Mouse (Mus musculus) embryonic facial prominence, embryonic 15.5 days (tissue): ENCODE results near the gene 9930022D16Rik. TPM values are rescaled to one million over a fixed set of nuclear protein-coding genes. Genes with fewer than 3 reads are reported as not detected.

Source experiments
- ATAC-seq: fragments of 200-750 bp; cut with Nextera tagmentation; 2 replicates; pipeline ENCODE4 v1.8.0; 2017; ENCODE audit warnings: low read depth, moderate TSS enrichment; ENCODE audit not compliant: insufficient number of reproducible peaks, low FRiP score, low TSS enrichment
- H3K27ac ChIP-seq: fragments of 300-500 bp; sonication (generic); replicated peaks from 2 replicates; pipeline ENCODE4 v1.5.1; 2015; ENCODE audit warnings: mild to moderate bottlenecking, inconsistent platforms
- H3K27me3 ChIP-seq: fragments of 300-500 bp; sonication (generic); 2 replicates; pipeline ENCODE4 v1.6.1; 2015; ENCODE audit warnings: inconsistent platforms
- H3K36me3 ChIP-seq: fragments of 300-500 bp; sonication (generic); 2 replicates; pipeline ENCODE4 v1.6.1; 2015; ENCODE audit warnings: mild to moderate bottlenecking, inconsistent platforms
- H3K4me1 ChIP-seq: fragments of 300-500 bp; sonication (generic); 2 replicates; pipeline ENCODE4 v1.6.1; 2015; ENCODE audit warnings: inconsistent platforms
- H3K4me2 ChIP-seq: fragments of 300-500 bp; sonication (generic); replicated peaks from 2 replicates; pipeline ENCODE4 v1.6.1; 2015; ENCODE audit warnings: mild to moderate bottlenecking, inconsistent platforms
- H3K4me3 ChIP-seq: fragments of 300-500 bp; sonication (generic); replicated peaks from 2 replicates; pipeline ENCODE4 v1.5.1; 2015; ENCODE audit warnings: mild to moderate bottlenecking, inconsistent platforms
- H3K9ac ChIP-seq: fragments of 300-500 bp; sonication (generic); 2 replicates; pipeline ENCODE4 v1.6.1; 2015; ENCODE audit warnings: inconsistent platforms
- H3K9me3 ChIP-seq: fragments of 300-500 bp; sonication (generic); replicated peaks from 2 replicates; pipeline ENCODE4 v1.6.1; 2016; ENCODE audit warnings: inconsistent platforms
- WGBS: fragments of 180-500 bp; shearing (Covaris S2); methylation state at CpG from one replicate; pipeline ENCODE4 v1.1.7; 2015; 5-methylcytosine and 5-hydroxymethylcytosine counted together
- polyA plus RNA-seq: library from polyadenylated mRNA; unstranded; fragments of >200 nt; fragmentation: Nextera tagmentation; extraction: Ambion mirVana; gene quantifications from 2 replicates; pipeline ENCODE4 v1.2.1, GENCODE M21; 2015

The 9930022D16Rik gene
- polyA plus RNA-seq, 1 experiment from 2014 or later: not detected

DNA sequence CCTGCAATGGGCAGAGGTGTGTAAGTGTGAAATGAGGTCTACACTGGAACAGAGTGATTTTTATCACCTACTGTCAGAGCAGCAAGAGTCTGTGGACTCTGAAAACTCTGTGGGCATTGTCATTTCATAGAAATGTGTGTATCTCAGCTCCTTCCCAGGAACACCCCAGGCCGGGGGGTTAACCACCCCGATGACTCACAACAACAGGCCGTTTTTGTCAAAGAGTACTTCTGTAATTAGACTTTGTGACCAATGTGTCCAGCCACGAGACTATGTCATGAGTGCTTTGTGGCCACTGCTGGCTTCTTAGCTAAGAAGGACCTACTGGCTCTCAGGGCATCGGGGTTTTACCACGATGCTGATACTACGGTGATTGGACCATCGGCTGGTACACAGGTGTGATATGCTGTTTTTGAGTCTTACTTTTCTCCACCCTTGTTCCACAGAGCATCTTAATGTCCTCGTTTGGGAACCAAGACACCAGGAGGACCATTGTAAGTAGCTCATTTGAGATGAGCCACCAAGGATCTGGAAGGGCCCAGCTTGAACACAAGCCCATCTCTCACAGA, 3.8 kb downstream of the 9930022D16Rik start:
- ATAC-seq: no peak
- H3K4me1 ChIP-seq: no peaks in the 10 kb centered on the region
- no peak overlapping the region for H3K4me3 ChIP-seq
- no peak overlapping the region for H3K27ac ChIP-seq
- H3K4me2 ChIP-seq: no peak overlapping the region
- 88% methylated on average over 9 of the region's 9 CpGs for WGBS
- no peaks in the 10 kb centered on the region for H3K27me3 ChIP-seq
- H3K9me3 ChIP-seq: no peaks in the 10 kb centered on the region
- H3K9ac ChIP-seq: no peak overlapping the region
- no peaks in the 10 kb centered on the region for H3K36me3 ChIP-seq

- Histone ChIP-seq H3K27ac (no peak overlapping the region), H3K4me1 (no peaks in the 10 kb centered on the region), H3K36me3 (no peaks in the 10 kb centered on the region), H3K27me3 (no peaks in the 10 kb centered on the region), H3K9ac (no peak overlapping the region), H3K9me3 (no peaks in the 10 kb centered on the region), H3K4me2 (no peak overlapping the region), H3K4me3 (no peak overlapping the region)
- ATAC-seq: no peak
- 47% methylated on average over 4 of the region's 4 CpGs for WGBS
Observed at GRCm38 (mm10) chr11:109419461-109419860, 5.7 kb downstream of the 9930022D16Rik start.

- WGBS: 42% methylated on average over 16 of the region's 16 CpGs
- Histone ChIP-seq H3K9ac (no peak overlapping the region), H3K27me3 (no peaks in the 10 kb centered on the region), H3K4me2 (no peak overlapping the region), H3K4me3 (no peak overlapping the region), H3K36me3 (no peaks in the 10 kb centered on the region), H3K4me1 (0 out of 2 replicates have a peak, but pooled peaks cover under 1% of the 10 kb centered on the region), H3K27ac (no peak overlapping the region), H3K9me3 (no peaks in the 10 kb centered on the region)
- no peak for ATAC-seq
Observed at GRCm38 (mm10) chr11:109419961-109420566, 6.3 kb downstream of the 9930022D16Rik start.

DNA sequence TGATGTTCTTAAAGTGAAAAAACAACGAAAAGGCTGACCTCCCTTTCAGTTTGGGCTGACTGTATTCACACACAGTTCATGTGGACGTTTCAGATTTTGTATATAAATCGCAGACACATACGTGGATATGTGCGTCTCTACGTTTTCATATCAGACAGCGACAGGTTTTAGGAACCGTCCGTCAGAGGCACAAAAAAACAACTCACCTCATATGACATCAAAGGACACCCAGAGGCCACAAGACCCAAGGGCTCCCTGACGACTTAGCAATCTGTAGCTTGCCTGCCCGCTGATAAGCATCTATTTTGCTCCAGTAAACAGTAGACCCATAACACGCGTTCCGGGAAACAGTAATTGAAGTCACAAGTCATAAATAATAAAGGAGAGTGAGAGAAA, 6.8 kb downstream of the 9930022D16Rik start:
- Histone ChIP-seq H3K9ac (no peak overlapping the region), H3K27ac (no peak overlapping the region), H3K27me3 (no peaks in the 10 kb centered on the region), H3K36me3 (no peaks in the 10 kb centered on the region), H3K4me2 (no peak overlapping the region), H3K4me3 (no peak overlapping the region), H3K9me3 (no peaks in the 10 kb centered on the region), H3K4me1 (0 out of 2 replicates have a peak, but pooled peaks cover 6% of the 10 kb centered on the region)
- ATAC-seq: no peak
- WGBS: 78% methylated on average over 14 of the region's 14 CpGs

GRCm38 (mm10) chr11:109421205-109421604, 7.5 kb downstream of the 9930022D16Rik start:
- Histone ChIP-seq H3K4me3 (no peak overlapping the region), H3K4me1 (0 out of 2 replicates have a peak, but pooled peaks cover 6% of the 10 kb centered on the region), H3K36me3 (no peaks in the 10 kb centered on the region), H3K27ac (no peak overlapping the region), H3K4me2 (no peak overlapping the region), H3K9ac (no peak overlapping the region), H3K27me3 (no peaks in the 10 kb centered on the region), H3K9me3 (no peaks in the 10 kb centered on the region)
- 68% methylated on average over 5 of the region's 5 CpGs for WGBS
- no peak for ATAC-seq

DNA sequence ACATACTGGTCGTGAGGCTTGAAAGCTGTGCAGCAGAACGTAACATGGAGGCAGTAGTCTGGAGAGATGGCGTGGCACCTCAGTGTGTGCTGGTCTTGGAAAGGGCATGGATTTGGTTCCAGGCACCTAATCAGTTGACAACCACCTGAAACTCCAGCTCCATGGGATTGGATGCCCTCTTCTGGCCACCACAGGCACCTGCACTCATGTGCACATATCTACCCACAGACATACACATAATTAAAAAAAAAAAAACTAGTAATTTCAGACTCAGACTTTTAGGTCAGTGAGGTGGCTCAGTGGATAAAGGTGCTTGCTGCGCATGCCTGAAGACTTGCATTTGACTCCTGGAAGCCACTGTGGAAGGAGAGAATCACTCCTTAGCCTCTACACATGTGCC, 8.5 kb downstream of the 9930022D16Rik start:
- Histone ChIP-seq H3K4me2 (no peak overlapping the region), H3K27ac (no peak overlapping the region), H3K9ac (no peak overlapping the region), H3K36me3 (no peaks in the 10 kb centered on the region), H3K4me3 (no peak overlapping the region), H3K27me3 (no peaks in the 10 kb centered on the region), H3K4me1 (peaks cover 14% of the 10 kb centered on the region), H3K9me3 (no peaks in the 10 kb centered on the region)
- whole genome bisulfite sequencing: 95% methylated on average over 4 of the region's 4 CpGs
- no peak for ATAC-seq

- H3K9ac ChIP-seq: no peak overlapping the region
- no peak overlapping the region for H3K4me3 ChIP-seq
- H3K36me3 ChIP-seq: 0 out of 2 replicates have a peak, but pooled peaks cover 1% of the 10 kb centered on the region
- H3K9me3 ChIP-seq: no peaks in the 10 kb centered on the region
- WGBS: 46% methylated on average over 1 of the region's 1 CpGs
- ATAC-seq: no peak
- peaks cover 15% of the 10 kb centered on the region for H3K4me1 ChIP-seq
- no peaks in the 10 kb centered on the region for H3K27me3 ChIP-seq
- no peak overlapping the region for H3K4me2 ChIP-seq
- no peak overlapping the region for H3K27ac ChIP-seq
Observed at GRCm38 (mm10) chr11:109423294-109423693, 9.6 kb downstream of the 9930022D16Rik start.

GRCm38 (mm10) chr11:109425392-109426271, 11.9 kb downstream of the 9930022D16Rik start, which contains the start of gene Amz2:
Amz2 (plus strand) TSS chr11:109425946.
- peaks cover 22% of the 10 kb centered on the region for H3K36me3 ChIP-seq
- ATAC-seq: peak; percentile 96
- H3K4me3 ChIP-seq: peak within 1 kb of the TSS; percentile 73
- WGBS: under 1% methylated on average over 65 of the region's 65 CpGs
- peak within 1 kb of the TSS; percentile 75 for H3K4me2 ChIP-seq
- no peaks in the 10 kb centered on the region for H3K9me3 ChIP-seq
- H3K9ac ChIP-seq: peak within 1 kb of the TSS; percentile 36
- H3K27ac ChIP-seq: peak within 1 kb of the TSS; percentile 92
- no peaks in the 10 kb centered on the region for H3K27me3 ChIP-seq
- peaks cover 15% of the 10 kb centered on the region for H3K4me1 ChIP-seq

GRCm38 (mm10) chr11:109426272-109426586, 12.5 kb downstream of the 9930022D16Rik start:
- H3K9ac ChIP-seq: peak overlapping the region; percentile 36
- no peaks in the 10 kb centered on the region for H3K9me3 ChIP-seq
- peak overlapping the region; percentile 73 for H3K4me3 ChIP-seq
- WGBS: 0% methylated on average over 11 of the region's 11 CpGs
- no peak; the same call in 1 of the 2 replicates for ATAC-seq
- no peaks in the 10 kb centered on the region for H3K27me3 ChIP-seq
- peak overlapping the region; percentile 75 for H3K4me2 ChIP-seq
- H3K36me3 ChIP-seq: peaks cover 25% of the 10 kb centered on the region
- peak overlapping the region; percentile 92 for H3K27ac ChIP-seq
- peaks cover 15% of the 10 kb centered on the region for H3K4me1 ChIP-seq

- peaks cover 18% of the 10 kb centered on the region for H3K4me1 ChIP-seq
- no peaks in the 10 kb centered on the region for H3K27me3 ChIP-seq
- no peaks in the 10 kb centered on the region for H3K9me3 ChIP-seq
- H3K9ac ChIP-seq: no peak overlapping the region
- no peak overlapping the region for H3K4me3 ChIP-seq
- WGBS: 95% methylated on average over 5 of the region's 5 CpGs
- no peak overlapping the region for H3K4me2 ChIP-seq
- H3K36me3 ChIP-seq: peaks cover 28% of the 10 kb centered on the region
- H3K27ac ChIP-seq: no peak overlapping the region
- ATAC-seq: no peak
Observed at GRCm38 (mm10) chr11:109427353-109427752, 13.6 kb downstream of the 9930022D16Rik start.

DNA sequence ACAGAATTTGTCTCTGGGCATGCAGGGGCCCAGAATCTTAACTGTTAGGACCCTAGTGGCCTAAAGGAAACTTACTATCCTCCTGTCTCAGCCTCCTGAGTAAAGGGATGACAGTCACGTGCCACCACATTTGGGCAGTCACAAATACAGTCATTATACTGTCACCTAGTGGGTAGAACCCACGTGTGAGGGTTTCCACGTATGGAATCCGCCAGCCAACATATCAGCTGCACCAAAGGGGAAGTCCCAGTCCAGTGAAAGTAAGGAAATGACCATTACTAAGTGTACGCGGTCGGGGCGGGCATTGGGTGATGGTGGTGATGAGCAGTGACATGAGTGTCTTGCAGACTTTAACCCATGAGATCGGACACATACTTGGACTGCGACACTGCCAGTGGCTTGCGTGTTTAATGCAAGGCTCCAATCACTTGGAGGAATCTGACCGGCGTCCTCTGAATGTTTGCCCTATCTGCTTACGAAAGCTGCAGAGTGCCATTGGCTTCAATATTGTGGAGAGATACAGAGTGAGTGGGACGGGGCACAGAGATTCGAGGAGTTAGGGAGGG, 20.6 kb downstream of the 9930022D16Rik start:
- Histone ChIP-seq H3K9ac (no peak overlapping the region), H3K27me3 (no peaks in the 10 kb centered on the region), H3K4me3 (no peak overlapping the region), H3K4me2 (no peak overlapping the region), H3K27ac (no peak overlapping the region), H3K9me3 (no peaks in the 10 kb centered on the region), H3K4me1 (0 out of 2 replicates have a peak, but pooled peaks cover 4% of the 10 kb centered on the region), H3K36me3 (peaks cover 63% of the 10 kb centered on the region)
- no peak for ATAC-seq
- 94% methylated on average over 16 of the region's 16 CpGs for WGBS
